Mouse (Mus musculus): ENCODE data around the gene Hacd4.

- no peak for TF ChIP-seq POLR2A (IDR thresholded peaks at IDR 0.05; ENCODE audit: control insufficient read depth, low read depth, low read length)
- no peak for TF ChIP-seq CTCF (IDR thresholded peaks at IDR 0.05; ENCODE audit: control insufficient read depth, insufficient read depth, insufficient replicate concordance, low read depth, low read length)
These were observed 24.4 kb upstream of the Hacd4 start for GRCm38 (mm10) chr4:88462981-88463646.

Measured in testis, adult 2 months (tissue).